Mouse (Mus musculus): Measurements from ENCODE around the gene Mrps2. TPM values are rescaled to one million over a fixed set of nuclear protein-coding genes. Genes with fewer than 3 reads are reported as not detected.

The Mrps2 gene
- polyA plus RNA-seq (2017; shearing (Covaris generic)): 9.2 TPM

GRCm38 (mm10) chr2:28467860-28468485 lies at the start of gene Mrps2:
Gene Mrps2 (plus strand): TSS chr2:28468066.

GRCm38 (mm10) chr2:28446515-28447314 lies 21.2 kb upstream of the Mrps2 start, which contains the start of gene Ppp1r26:
Gene Ppp1r26 (plus strand): TSS chr2:28446800.

GRCm38 (mm10) chr2:28465836-28466518 lies 1.9 kb upstream of the Mrps2 start, which contains the start of gene 1700007K13Rik:
Gene 1700007K13Rik (minus strand): TSS chr2:28466332.

GRCm38 (mm10) chr2:28496671-28497070 lies 28.8 kb downstream of the Mrps2 start, which contains the start of gene Gbgt1:
Gene Gbgt1 (plus strand): TSS chr2:28496891.

GRCm38 (mm10) chr2:28505795-28506194 lies 37.9 kb downstream of the Mrps2 start, which contains the start of gene Gm10134:
Gene Gm10134 (plus strand): TSS chr2:28506095.

GRCm38 (mm10) chr2:28512798-28513401 lies 45.0 kb downstream of the Mrps2 start, which contains the start of gene Ralgds:
Gene Ralgds (plus strand): TSS chr2:28513125.

Other genes starting within 250 kb of the Mrps2 start
- gene Ppp1r26, start 21.3 kb upstream of the Mrps2 start, polyA plus RNA-seq (2017; shearing (Covaris generic)): not detected
- not detected for gene 1700007K13Rik, start 1.7 kb upstream of the Mrps2 start, polyA plus RNA-seq (2017; shearing (Covaris generic))
- not detected for gene Gbgt1, start 28.8 kb downstream of the Mrps2 start, polyA plus RNA-seq (2017; shearing (Covaris generic))
- gene Gm10134, start 38.0 kb downstream of the Mrps2 start, polyA plus RNA-seq (2017; shearing (Covaris generic)): not detected
- gene Ralgds, start 45.1 kb downstream of the Mrps2 start, polyA plus RNA-seq (2017; shearing (Covaris generic)): 32.8 TPM
- not detected for gene Cel, start 95.3 kb downstream of the Mrps2 start, polyA plus RNA-seq (2017; shearing (Covaris generic))
- gene Gtf3c5, start 115.7 kb downstream of the Mrps2 start, polyA plus RNA-seq (2017; shearing (Covaris generic)): 18.7 TPM
- gene Gfi1b, start 153.9 kb downstream of the Mrps2 start, polyA plus RNA-seq (2017; shearing (Covaris generic)): not detected
- gene Tsc1, start 173.2 kb downstream of the Mrps2 start, polyA plus RNA-seq (2017; shearing (Covaris generic)): 38.9 TPM
- not detected for gene Spaca9, start 231.7 kb downstream of the Mrps2 start, polyA plus RNA-seq (2017; shearing (Covaris generic))
- gene Ak8, start 232.1 kb downstream of the Mrps2 start, polyA plus RNA-seq (2017; shearing (Covaris generic)): not detected

All from effector memory CD4-positive, alpha-beta T cell, adult 5 months (primary cell).